Mouse (Mus musculus) gastrocnemius, adult 2 months (tissue): ENCODE data around the gene Majin. TPM values are rescaled to one million over a fixed set of nuclear protein-coding genes. Genes with fewer than 3 reads are reported as not detected.

ENCODE experiments used
- DNase-seq: peaks from one replicate; pipeline ENCODE4 v3.0.0; 2022
- H3K27ac ChIP-seq: fragments of 200-600 bp; 2 replicates; pipeline ENCODE4 v1.8.1; 2022; ENCODE audit warnings: mild to moderate bottlenecking
- H3K4me3 ChIP-seq: fragments of 200-600 bp; 2 replicates; pipeline ENCODE4 v1.8.1; 2022; ENCODE audit warnings: mild to moderate bottlenecking, moderate library complexity
- CTCF ChIP-seq: fragments of 200-600 bp; IDR thresholded peaks from 2 replicates; pipeline ENCODE4 v1.8.1; 2022; ENCODE audit warnings: antibody characterized with exemption, mild to moderate bottlenecking, moderate library complexity
- intact Hi-C: fragments of 180-260 bp; cut with DNase I; formaldehyde crosslinking; loops from one replicate; pipeline ENCODE4 v1.15.1; 2025
- total RNA-seq, 2 experiments: library from RNA; stranded (reverse); gene quantifications; 2 replicates each; pipeline ENCODE4 v1.2.3; 2021

The Majin gene
- total RNA-seq, 2 experiments from 2014 or later: not detected

GRCm38 (mm10) chr19:6234337-6235083 is 50.3 kb downstream of the Majin start:
- intact Hi-C loops: loop anchor here (2.0 kb wide), 1 partner anchor 94 kb away; the partner anchor contains the start of genes Arl2 and Batf2
- H3K27ac ChIP-seq: peak overlapping the region; percentile 100

GRCm38 (mm10) chr19:6235084-6236052 is 51.2 kb downstream of the Majin start, which contains the start of gene Ppp2r5b:
TSS of gene Ppp2r5b (minus strand) at chr19:6235872.
- peak; percentile 97 for DNase-seq
- TF ChIP-seq CTCF: peak; percentile 74
- peak within 1 kb of the TSS; percentile 93 for H3K4me3 ChIP-seq
- intact Hi-C loops: loop anchor here (2.0 kb wide), 1 partner anchor 95 kb away; the partner anchor contains the start of genes Arl2 and Batf2
- peak within 1 kb of the TSS; percentile 100 for H3K27ac ChIP-seq

More at GRCm38 (mm10) chr19:6234337-6235083, 50.3 kb downstream of the Majin start:
- no peak for DNase-seq
- peak overlapping the region; percentile 93 for H3K4me3 ChIP-seq
- TF ChIP-seq CTCF: no peak

- intact Hi-C loops: no loop called here
- Histone ChIP-seq H3K4me3 (peak overlapping the region; percentile 93), H3K27ac (peak overlapping the region; percentile 100)
- TF ChIP-seq CTCF: no peak
- peak; percentile 93 for DNase-seq
Observed at GRCm38 (mm10) chr19:6236053-6236441, 51.9 kb downstream of the Majin start.

GRCm38 (mm10) chr19:6236842-6237241 is 52.7 kb downstream of the Majin start:
- intact Hi-C loops: no loop called here
- peak overlapping the region; percentile 100 for H3K27ac ChIP-seq
- DNase-seq: peak; percentile 18
- no peak overlapping the region for H3K4me3 ChIP-seq
- no peak for TF ChIP-seq CTCF

GRCm38 (mm10) chr19:6238740-6239139 is 54.6 kb downstream of the Majin start:
- TF ChIP-seq CTCF: no peak
- intact Hi-C loops: no loop called here
- Histone ChIP-seq H3K27ac (no peak overlapping the region), H3K4me3 (no peak overlapping the region)
- peak; percentile 10 for DNase-seq

- peak; percentile 10 for DNase-seq
- no peak for TF ChIP-seq CTCF
- H3K27ac ChIP-seq: no peak overlapping the region
- no peak overlapping the region for H3K4me3 ChIP-seq
- intact Hi-C loops: no loop called here
Observed at GRCm38 (mm10) chr19:6240136-6240535, 55.9 kb downstream of the Majin start.

GRCm38 (mm10) chr19:6240725-6241124 is 56.5 kb downstream of the Majin start:
- TF ChIP-seq CTCF: no peak
- DNase-seq: peak; percentile 10
- Histone ChIP-seq H3K27ac (peak overlapping the region; percentile 85), H3K4me3 (peak overlapping the region; percentile 57)
- intact Hi-C loops: no loop called here

GRCm38 (mm10) chr19:6241274-6242107 is 57.3 kb downstream of the Majin start, which contains the start of gene Atg2a:
TSS of gene Atg2a (plus strand) at chr19:6241668.
- no peak for TF ChIP-seq CTCF

GRCm38 (mm10) chr19:6242281-6242680 is 58.1 kb downstream of the Majin start:
- Histone ChIP-seq H3K4me3 (peak overlapping the region; percentile 80), H3K27ac (peak overlapping the region; percentile 90)
- no peak for TF ChIP-seq CTCF
- peak; percentile 50 for DNase-seq
- intact Hi-C loops: no loop called here

More at GRCm38 (mm10) chr19:6241274-6242107, 57.3 kb downstream of the Majin start, which contains the start of gene Atg2a:
- DNase-seq: peak; percentile 99
- peak within 1 kb of the TSS; percentile 80 for H3K4me3 ChIP-seq
- intact Hi-C loops: no loop called here
- peak within 1 kb of the TSS; percentile 90 for H3K27ac ChIP-seq

- Histone ChIP-seq H3K27ac (no peak overlapping the region), H3K4me3 (no peak overlapping the region)
- no peak for TF ChIP-seq CTCF
- intact Hi-C loops: no loop called here
- no peak for DNase-seq
Observed at GRCm38 (mm10) chr19:6243226-6243625, 59.0 kb downstream of the Majin start.

GRCm38 (mm10) chr19:6245806-6246205 is 61.6 kb downstream of the Majin start:
- intact Hi-C loops: loop anchor here (1.0 kb wide), 1 partner anchor 15 kb away; no protein-coding TSS in a partner anchor
- Histone ChIP-seq H3K27ac (no peak overlapping the region), H3K4me3 (no peak overlapping the region)
- TF ChIP-seq CTCF: no peak
- no peak for DNase-seq
